Mouse (Mus musculus): Measurements from ENCODE around the gene Ethe1.
A peak's percentile ranks its signal among the peaks of the same experiment; 100 is the strongest.

GRCm38 (mm10) chr7:24653681-24654080 lies 66.3 kb downstream of the Ethe1 start:
- TF ChIP-seq POLR2A (IDR thresholded peaks at IDR 0.05; ENCODE audit: low read depth, low read length) (no peak), CTCF (IDR thresholded peaks at IDR 0.05; ENCODE audit: borderline replicate concordance, insufficient read depth, low read length) (peak; percentile 89)
